Mouse (Mus musculus) layer of hippocampus, postnatal 10 days (tissue): ENCODE data around the gene Nln. TPM values are rescaled to one million over a fixed set of nuclear protein-coding genes. Genes with fewer than 3 reads are reported as not detected.

Source experiments
- total RNA-seq, 2 experiments: library from RNA; stranded (reverse); gene quantifications; 2 replicates each; pipeline ENCODE4 v1.2.3; 2021

Nln gene
- total RNA-seq, 2 experiments from 2014 or later: 43.4 to 50.8 TPM

Other genes starting within 250 kb of the Nln start
- gene Erbin, start 189.1 kb downstream of the Nln start, total RNA-seq: 10 to 100 TPM; 35.0 to 37.3 TPM
- 10 to 100 TPM; 56.7 to 62.0 TPM for gene Sgtb, start 127 bp upstream of the Nln start, total RNA-seq
- 10 to 100 TPM; 47.6 to 50.2 TPM for gene Trappc13, start 68.9 kb upstream of the Nln start, total RNA-seq
- 10 to 100 TPM; 55.5 to 57.4 TPM for gene Trim23, start 69.2 kb upstream of the Nln start, total RNA-seq
- gene Cenpk, start 119.0 kb upstream of the Nln start, total RNA-seq: 1 to 10 TPM; 3.0 to 4.5 TPM
- gene Ppwd1, start 119.2 kb upstream of the Nln start, total RNA-seq: 10 to 100 TPM; 13.2 to 13.7 TPM
- 1 to 10 TPM; 3.5 to 4.2 TPM for gene Adamts6, start 178.2 kb upstream of the Nln start, total RNA-seq